Mouse (Mus musculus): Measurements from ENCODE around the gene Mpi.

Mpi gene

GRCm38 (mm10) chr9:57561711-57562099 lies 9.1 kb upstream of the Mpi start:
- no peak for DNase-seq (ENCODE audit: low read depth, low spot score)

GRCm38 (mm10) chr9:57560861-57561710 lies 8.5 kb upstream of the Mpi start, which contains the start of gene Scamp2:
Scamp2 (plus strand) TSS chr9:57560943.
- peak; percentile 93 for DNase-seq (ENCODE audit: low read depth, low spot score)

- no peak for DNase-seq (ENCODE audit: low read depth, low spot score)
These were observed 7.7 kb upstream of the Mpi start for GRCm38 (mm10) chr9:57560263-57560662.

GRCm38 (mm10) chr9:57559568-57559967 lies 7.0 kb upstream of the Mpi start:
- no peak for DNase-seq (ENCODE audit: low read depth, low spot score)

- no peak for DNase-seq (ENCODE audit: low read depth, low spot score)
These were observed 6.1 kb upstream of the Mpi start for GRCm38 (mm10) chr9:57558625-57559024.

DNA sequence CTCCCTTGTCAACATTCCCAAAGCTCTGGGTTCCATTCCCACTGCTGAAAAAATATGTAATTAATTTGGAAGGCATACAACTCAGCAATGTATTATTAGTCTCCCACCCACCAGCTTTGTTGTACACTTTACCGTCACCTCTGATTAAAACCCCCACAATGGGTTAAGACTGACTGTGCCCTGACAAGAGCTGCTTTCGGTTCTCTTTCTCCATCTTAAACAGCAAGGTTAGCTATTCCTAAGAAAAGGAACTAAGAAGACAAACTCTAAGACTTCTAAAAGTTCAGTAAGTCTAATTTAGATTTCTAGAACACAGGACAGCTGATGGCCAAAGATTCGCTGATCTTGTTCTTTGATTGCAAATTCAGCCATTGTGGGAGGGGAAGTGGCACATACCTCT lies 4.7 kb upstream of the Mpi start:
- no peak for DNase-seq (ENCODE audit: low read depth, low spot score)

- no peak for DNase-seq (ENCODE audit: low read depth, low spot score)
These were observed 2.2 kb upstream of the Mpi start for GRCm38 (mm10) chr9:57554753-57555152.

- no peak for DNase-seq (ENCODE audit: low read depth, low spot score)
These were observed 556 bp upstream of the Mpi start for GRCm38 (mm10) chr9:57553119-57553518.

- no peak for DNase-seq (ENCODE audit: low read depth, low spot score)
These were observed 2.3 kb downstream of the Mpi start for GRCm38 (mm10) chr9:57550126-57550862.

DNA sequence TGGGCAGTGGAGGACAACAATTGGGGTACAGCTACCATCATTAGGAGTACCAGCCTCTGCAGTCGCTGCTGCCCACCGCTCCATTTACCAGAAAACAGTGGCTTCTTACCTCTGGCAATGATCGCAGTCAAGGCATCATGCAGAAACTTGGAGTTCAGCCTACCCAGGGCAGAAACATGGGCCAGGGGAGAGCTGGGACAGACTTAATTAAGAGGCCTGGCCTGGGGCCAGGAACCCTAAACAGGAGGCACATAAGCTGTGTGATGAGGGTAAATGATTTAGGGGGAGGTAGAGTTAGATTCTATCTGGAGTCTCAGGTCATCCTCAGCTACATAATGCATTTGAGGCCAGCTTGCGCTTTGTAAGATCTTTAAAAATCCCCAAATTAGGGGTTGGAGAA lies 3.4 kb downstream of the Mpi start:
- DNase-seq (ENCODE audit: low read depth, low spot score), result no peak

- DNase-seq (ENCODE audit: low read depth, low spot score), result no peak
These were observed 4.7 kb downstream of the Mpi start for GRCm38 (mm10) chr9:57547869-57548268.

- no peak for DNase-seq (ENCODE audit: low read depth, low spot score)
These were observed 5.3 kb downstream of the Mpi start for GRCm38 (mm10) chr9:57547287-57547686.

- no peak for DNase-seq (ENCODE audit: low read depth, low spot score)
These were observed 8.6 kb downstream of the Mpi start for GRCm38 (mm10) chr9:57543951-57544350.

DNA sequence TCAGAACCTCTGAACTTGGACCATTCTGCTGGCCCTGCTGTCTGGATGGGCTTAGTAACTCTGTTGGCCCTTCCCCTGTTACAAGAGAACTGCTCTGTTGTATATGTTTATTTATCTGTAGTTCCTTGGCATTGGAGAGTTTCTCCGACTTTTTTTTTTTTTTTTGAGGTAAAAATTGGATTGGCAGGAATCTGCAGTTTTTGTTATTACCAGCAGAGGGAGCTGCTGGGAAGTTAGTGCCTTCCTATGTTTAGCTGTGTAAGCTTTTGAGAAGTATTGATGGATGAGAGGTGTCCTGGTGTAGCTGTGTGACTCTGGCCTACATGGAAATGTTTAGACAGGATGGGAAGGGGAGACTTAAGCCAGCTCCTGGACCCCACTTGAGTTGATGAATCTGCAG lies 11.3 kb downstream of the Mpi start:
- DNase-seq (ENCODE audit: low read depth, low spot score), result peak; percentile 71

DNA sequence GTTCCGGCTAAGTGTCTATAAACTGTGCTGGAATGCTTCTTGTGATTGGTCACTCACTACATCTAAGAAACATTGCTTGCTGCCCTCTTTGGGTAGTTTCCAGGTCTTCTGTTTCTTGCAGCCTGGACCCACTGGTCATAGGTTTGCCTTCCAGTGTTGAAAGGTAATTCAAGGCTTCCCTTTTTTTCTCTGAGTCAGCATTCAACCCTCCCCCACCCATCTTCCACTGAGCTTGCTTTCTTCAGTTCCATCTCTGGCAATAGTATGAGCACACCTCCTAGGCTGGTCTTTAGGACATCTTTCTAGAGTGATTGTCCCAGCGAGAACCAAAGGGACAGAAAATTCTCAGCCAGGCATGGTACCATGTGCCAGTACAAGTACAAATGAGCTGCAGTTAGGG lies 13.0 kb downstream of the Mpi start:
- DNase-seq (ENCODE audit: low read depth, low spot score), result no peak

DNA sequence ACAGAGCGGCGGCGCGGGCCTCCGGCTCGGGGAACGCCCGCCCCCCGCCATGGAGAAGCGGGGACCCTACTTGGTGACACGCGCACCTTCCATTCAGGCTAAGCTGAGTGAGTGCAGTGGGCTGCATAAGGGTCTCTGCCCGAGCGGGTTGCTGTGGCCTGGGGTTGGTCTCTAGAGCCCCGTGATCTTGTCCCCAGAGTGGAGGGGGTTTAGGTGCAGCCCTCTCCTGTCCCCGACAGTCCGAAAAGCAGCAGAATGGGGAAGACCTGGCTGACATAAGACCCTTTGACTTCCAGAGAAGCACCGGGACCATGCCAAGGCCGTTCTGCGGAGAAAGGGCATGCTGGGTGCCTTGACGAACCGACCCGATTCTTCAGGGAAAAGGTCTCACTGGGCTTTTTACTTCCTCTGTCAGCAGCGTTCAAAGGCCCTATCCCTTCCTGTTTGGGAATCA lies 14.8 kb downstream of the Mpi start:
- DNase-seq (ENCODE audit: low read depth, low spot score), result no peak

DNA sequence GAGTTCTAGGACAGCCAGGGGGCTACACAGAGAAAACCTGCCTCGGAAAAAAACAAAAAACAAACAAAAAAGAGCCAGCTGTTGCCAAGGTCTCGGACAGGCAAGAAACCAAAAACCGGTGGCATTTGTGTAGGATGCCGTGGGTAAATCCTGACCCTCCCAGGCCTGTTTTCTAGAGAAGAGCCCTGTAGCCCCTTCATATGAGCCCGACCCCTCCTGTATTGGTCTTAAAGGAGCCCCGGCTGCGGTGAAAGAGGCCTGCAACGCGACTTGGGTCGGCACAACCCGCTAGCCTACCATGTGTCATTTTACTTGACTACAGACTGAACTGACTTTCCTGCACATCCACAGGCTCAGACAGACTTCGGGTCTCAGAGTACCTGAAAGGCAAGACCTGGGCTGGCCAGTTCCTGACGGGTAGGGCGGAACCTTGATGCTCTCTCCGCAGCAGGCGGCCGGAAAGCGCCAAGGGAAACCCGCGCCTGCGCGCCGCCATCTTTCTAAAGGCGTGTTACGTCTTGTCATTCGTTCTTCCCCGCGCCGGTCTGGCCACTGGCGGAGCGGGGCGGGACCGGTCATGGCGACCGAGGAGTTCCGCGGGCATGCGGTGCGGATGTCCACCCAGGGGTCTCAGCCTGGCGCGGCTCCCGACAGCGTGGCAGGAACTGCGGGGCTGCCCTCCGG lies 15.4 kb downstream of the Mpi start, which contains the start of gene Fam219b:
Fam219b (plus strand) TSS at position 485 of the 684 bp plus-strand sequence.
- peak; percentile 87 for DNase-seq (ENCODE audit: low read depth, low spot score)

- DNase-seq (ENCODE audit: low read depth, low spot score), result no peak
These were observed 16.2 kb downstream of the Mpi start for GRCm38 (mm10) chr9:57536362-57536761.

DNA sequence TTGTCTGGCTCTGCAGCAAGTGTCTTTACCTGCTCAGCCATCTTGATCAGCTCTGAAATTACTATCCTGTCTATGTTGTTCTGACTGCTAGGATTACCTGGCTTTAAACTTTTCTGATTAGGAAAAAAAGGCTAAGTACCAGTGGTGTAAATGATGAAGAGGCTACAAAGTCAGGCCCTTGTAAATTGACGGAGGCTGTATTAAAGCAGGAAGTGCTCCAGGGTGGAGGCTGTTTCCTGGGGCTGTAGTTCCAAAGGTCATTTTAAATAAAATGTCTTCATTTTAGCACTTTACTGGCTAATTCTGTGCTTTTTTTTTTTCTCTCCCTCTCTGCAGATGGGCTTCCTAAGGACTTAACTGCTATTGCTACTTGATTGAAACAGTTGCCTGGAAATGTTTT lies 20.6 kb downstream of the Mpi start:
- no peak for DNase-seq (ENCODE audit: low read depth, low spot score)

- DNase-seq (ENCODE audit: low read depth, low spot score), result no peak
These were observed 26.1 kb downstream of the Mpi start for GRCm38 (mm10) chr9:57526435-57526834.

DNA sequence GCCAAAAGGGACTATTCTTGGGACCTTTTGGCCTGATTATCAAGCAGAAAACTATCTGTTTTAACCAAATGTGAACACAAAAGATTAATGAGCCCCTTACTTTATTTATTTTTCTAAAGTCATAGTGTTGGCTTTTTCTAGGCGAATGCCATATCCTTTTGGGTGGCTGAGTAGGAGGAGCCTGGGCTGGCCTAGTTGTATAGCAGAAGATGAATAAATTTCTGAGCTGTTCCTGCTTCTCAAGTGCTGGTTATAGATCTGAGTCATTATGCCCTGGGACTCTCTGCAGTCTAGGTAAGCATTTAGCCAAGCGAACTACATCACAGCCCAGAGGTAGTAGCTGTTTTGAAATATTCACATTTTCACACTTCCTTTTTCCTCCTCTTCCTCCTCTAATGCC lies 27.0 kb downstream of the Mpi start:
- DNase-seq (ENCODE audit: low read depth, low spot score), result no peak

DNA sequence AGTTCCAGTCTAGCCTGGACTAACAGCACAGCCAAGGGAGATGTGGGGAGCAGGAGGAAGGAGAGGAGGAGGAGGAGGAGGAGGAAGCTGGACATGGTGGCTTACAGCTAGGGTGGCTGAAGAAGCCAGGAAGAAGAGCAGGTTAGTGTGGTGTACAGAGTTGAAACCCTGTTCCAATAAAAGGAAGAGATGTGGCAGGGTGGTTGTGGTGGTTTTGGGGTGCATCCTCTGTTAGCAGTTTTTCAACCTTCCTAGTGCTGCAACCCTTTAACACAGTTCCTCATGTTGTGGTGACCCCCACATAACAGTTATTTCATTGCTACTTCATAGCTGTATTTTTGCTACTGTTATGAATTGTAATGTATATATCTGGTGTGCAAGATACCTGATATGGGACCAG lies 28.1 kb downstream of the Mpi start:
- no peak for DNase-seq (ENCODE audit: low read depth, low spot score)

Measured in mesoderm, embryonic 11.5 days (tissue).